Mouse (Mus musculus) MEL (cell line): ENCODE measurements around the gene Tatdn2.

Experiments
- BHLHE40 ChIP-seq: IDR thresholded peaks from 2 replicates; pipeline ENCODE4 v1.6.1; 2012; ENCODE audit warnings: low read depth, mild to moderate bottlenecking, inconsistent platforms, low read length, improper control_type of control experiment, borderline replicate concordance
- CHD1 ChIP-seq: IDR thresholded peaks from 2 replicates; pipeline ENCODE4 v1.6.1; 2012; ENCODE audit warnings: low read depth, mild to moderate bottlenecking, inconsistent platforms, low read length, improper control_type of control experiment
- CTCF ChIP-seq, 3 experiments: IDR thresholded peaks in 2 of 3; conservative IDR thresholded peaks in 1 of 3; 2 replicates each; pipeline ENCODE4 v1.5.1; 2011 to 2012; ENCODE audit warnings: low read length in 3 of 3, low read depth in 2 of 3, mild to moderate bottlenecking in 2 of 3, improper control_type of control experiment in 1 of 3, inconsistent platforms in 1 of 3, mixed read lengths in 1 of 3, moderate library complexity in 1 of 3; ENCODE audit not compliant: control insufficient read depth in 1 of 3, insufficient read depth in 1 of 3, poor library complexity in 1 of 3, severe bottlenecking in 1 of 3
- EP300 ChIP-seq, 2 experiments: IDR thresholded peaks; 2 replicates each; pipeline ENCODE4 v1.6.1; 2011; ENCODE audit warnings: improper control_type of control experiment in 2 of 2, low read length in 2 of 2, low read depth in 1 of 2, mild to moderate bottlenecking in 1 of 2
- JUND ChIP-seq: IDR thresholded peaks from 2 replicates; pipeline ENCODE4 v1.6.1; 2011; ENCODE audit warnings: low read depth, mild to moderate bottlenecking, improper control_type of control experiment, low read length
- MAX ChIP-seq: IDR thresholded peaks from 2 replicates; pipeline ENCODE4 v1.6.1; 2011; ENCODE audit warnings: low read length, improper control_type of control experiment
- MYC ChIP-seq: IDR thresholded peaks from 2 replicates; pipeline ENCODE4 v1.6.1; 2011; ENCODE audit warnings: low read depth, mild to moderate bottlenecking, low read length, improper control_type of control experiment, moderate library complexity
- NELFE ChIP-seq: IDR thresholded peaks from 2 replicates; pipeline ENCODE4 v1.6.1; 2011; ENCODE audit warnings: low read depth, low read length, improper control_type of control experiment
- POLR2A ChIP-seq, 2 experiments: IDR thresholded peaks; 2 replicates each; pipeline ENCODE4 v1.6.1; 2011 to 2012; ENCODE audit warnings: low read length in 2 of 2, mild to moderate bottlenecking in 2 of 2, control low read depth in 1 of 2, improper control_type of control experiment in 1 of 2, low read depth in 1 of 2, moderate library complexity in 1 of 2; ENCODE audit not compliant: control insufficient read depth in 1 of 2, insufficient read depth in 1 of 2, poor library complexity in 1 of 2
- RAD21 ChIP-seq: IDR thresholded peaks from 2 replicates; pipeline ENCODE4 v1.6.1; 2011; ENCODE audit warnings: mild to moderate bottlenecking, low read depth, low read length, improper control_type of control experiment
- RCOR1 ChIP-seq: IDR thresholded peaks from 2 replicates; pipeline ENCODE4 v1.6.1; 2012; ENCODE audit warnings: low read depth, mild to moderate bottlenecking, inconsistent platforms, low read length, improper control_type of control experiment
- SIN3A ChIP-seq: IDR thresholded peaks from 2 replicates; pipeline ENCODE4 v1.6.1; 2012; ENCODE audit warnings: low read length, improper control_type of control experiment, inconsistent platforms
- USF1 ChIP-seq: IDR thresholded peaks from 2 replicates; pipeline ENCODE4 v1.6.1; 2014; ENCODE audit warnings: low read depth, mild to moderate bottlenecking, inconsistent platforms, low read length, improper control_type of control experiment, moderate library complexity
- ZC3H11A ChIP-seq: IDR thresholded peaks from 2 replicates; pipeline ENCODE4 v1.6.1; 2012; ENCODE audit warnings: low read depth, mild to moderate bottlenecking, inconsistent platforms, low read length, improper control_type of control experiment

DNA sequence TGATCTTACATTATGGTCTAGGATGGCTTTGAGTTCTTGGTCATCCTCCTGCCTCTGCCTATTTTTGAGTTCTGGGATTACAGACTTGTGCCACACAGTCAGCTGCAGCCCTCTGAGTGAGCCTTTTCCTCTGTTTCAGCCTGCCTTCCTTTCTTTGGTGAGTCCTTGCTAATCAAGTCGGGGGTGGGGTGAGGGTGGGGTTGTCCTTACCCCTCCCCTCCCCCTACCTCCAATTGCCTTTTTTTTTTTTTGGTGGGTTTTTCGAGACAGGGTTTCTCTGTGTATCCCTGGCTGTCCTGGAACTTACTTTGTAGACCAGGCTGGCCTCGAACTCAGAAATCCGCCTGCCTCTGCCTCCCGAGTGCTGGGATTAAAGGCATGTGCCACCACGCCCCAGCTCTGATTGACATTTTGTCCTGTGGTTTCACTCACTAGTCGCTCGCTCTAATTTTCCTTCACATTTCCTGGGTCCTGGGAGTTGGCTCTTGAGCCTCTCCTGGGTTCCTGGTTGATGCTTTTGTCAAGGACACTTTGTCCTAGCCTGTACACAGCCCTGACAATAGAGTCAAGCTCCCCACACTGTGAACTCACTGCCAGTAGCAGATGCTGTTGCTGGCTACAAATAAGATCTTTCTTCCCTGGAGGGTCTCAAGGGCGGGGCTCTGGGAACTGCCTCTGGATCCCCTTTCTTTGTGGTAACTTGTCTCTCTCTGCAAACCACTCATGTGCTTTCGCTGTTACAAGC, 13.6 kb upstream of the Tatdn2 start:
- TF ChIP-seq NELFE (no peak), JUND (no peak), EP300 (IDR thresholded peaks at IDR 0.05; ENCODE audit: low read depth in 1 of 2, low read length in 2 of 2) (no peak), CTCF (IDR thresholded peaks at IDR 0.05 in 2 of 3, conservative IDR thresholded peaks at IDR 0.05 in 1 of 3; ENCODE audit: control insufficient read depth in 1 of 3, insufficient read depth in 1 of 3, low read depth in 2 of 3, low read length in 3 of 3, poor library complexity in 1 of 3, severe bottlenecking in 1 of 3) (no peak), CHD1 (no peak), POLR2A (IDR thresholded peaks at IDR 0.05; ENCODE audit: control insufficient read depth in 1 of 2, insufficient read depth in 1 of 2, low read depth in 1 of 2, low read length in 2 of 2, poor library complexity in 1 of 2) (no peak), MAX (no peak), RCOR1 (no peak), RAD21 (no peak), MYC (no peak), ZC3H11A (no peak), USF1 (no peak), SIN3A (no peak), BHLHE40 (no peak)
